Mouse (Mus musculus) myocyte (in vitro differentiated cells): Measurements from ENCODE around the gene Col4a2. TPM values are rescaled to one million over a fixed set of nuclear protein-coding genes. Genes with fewer than 3 reads are reported as not detected.

Experiments
- H3K27me3 ChIP-seq: one replicate; pipeline ENCODE4 v1.6.1; 2011; ENCODE audit not compliant: control insufficient read depth, insufficient read depth, insufficient read length
- H3K36me3 ChIP-seq: one replicate; pipeline ENCODE4 v1.6.1; 2011; ENCODE audit not compliant: control insufficient read depth, insufficient read depth
- H3K4me2 ChIP-seq: one replicate; pipeline ENCODE4 v1.6.1; 2011; ENCODE audit warnings: low read depth, control low read depth
- H3K4me3 ChIP-seq: one replicate; pipeline ENCODE4 v1.5.1; 2011; ENCODE audit warnings: mild to moderate bottlenecking, control low read depth, moderate library complexity
- H3K79me2 ChIP-seq: one replicate; pipeline ENCODE4 v1.6.1; 2011; ENCODE audit not compliant: control insufficient read depth, insufficient read depth
- H3ac ChIP-seq: one replicate; pipeline ENCODE4 v1.6.1; 2011; ENCODE audit not compliant: control insufficient read depth, insufficient read length
- CEBPB ChIP-seq: IDR thresholded peaks from 2 replicates; pipeline ENCODE4 v1.6.1; 2011; ENCODE audit warnings: mild to moderate bottlenecking, moderate library complexity; ENCODE audit not compliant: poor library complexity, insufficient read depth, severe bottlenecking
- E2F4 ChIP-seq: IDR thresholded peaks from one replicate; pipeline ENCODE4 v1.6.1; 2011; ENCODE audit warnings: mild to moderate bottlenecking, control low read depth, moderate library complexity; ENCODE audit not compliant: insufficient read depth
- MAX ChIP-seq: IDR thresholded peaks from one replicate; pipeline ENCODE4 v1.6.1; 2011; ENCODE audit warnings: low read depth, mild to moderate bottlenecking, control low read depth
- MYOD1 ChIP-seq, 3 experiments: IDR thresholded peaks; one replicate each; pipeline ENCODE4 v1.6.1; 2011; ENCODE audit warnings: control low read depth in 2 of 3, low read depth in 2 of 3, mild to moderate bottlenecking in 2 of 3, moderate library complexity in 1 of 3; ENCODE audit not compliant: insufficient read length in 2 of 3, control insufficient read depth in 1 of 3
- MYOG ChIP-seq, 3 experiments: IDR thresholded peaks; one replicate each; pipeline ENCODE4 v1.6.1; 2011; ENCODE audit warnings: control low read depth in 2 of 3, low read depth in 2 of 3, mild to moderate bottlenecking in 2 of 3; ENCODE audit not compliant: insufficient read length in 2 of 3, control insufficient read depth in 1 of 3, insufficient read depth in 1 of 3
- POLR2A ChIP-seq: IDR thresholded peaks from one replicate; pipeline ENCODE4 v1.6.1; 2011; ENCODE audit warnings: low read depth, mild to moderate bottlenecking, control low read depth, moderate library complexity; ENCODE audit not compliant: insufficient read length
- POLR2AphosphoS2 ChIP-seq: IDR thresholded peaks from one replicate; pipeline ENCODE4 v1.6.1; 2011; ENCODE audit warnings: low read depth, control low read depth; ENCODE audit not compliant: insufficient read length
- REST ChIP-seq: IDR thresholded peaks from one replicate; pipeline ENCODE4 v1.6.1; 2011; ENCODE audit warnings: mild to moderate bottlenecking, control low read depth, moderate library complexity; ENCODE audit not compliant: insufficient read depth, insufficient read length
- SRF ChIP-seq: IDR thresholded peaks from one replicate; pipeline ENCODE4 v1.6.1; 2011; ENCODE audit warnings: low read depth; ENCODE audit not compliant: control insufficient read depth, insufficient read length
- TCF12 ChIP-seq: IDR thresholded peaks from one replicate; pipeline ENCODE4 v1.6.1; 2011; ENCODE audit warnings: mild to moderate bottlenecking, control low read depth; ENCODE audit not compliant: poor library complexity, insufficient read depth, severe bottlenecking
- TCF3 ChIP-seq: IDR thresholded peaks from one replicate; pipeline ENCODE4 v1.6.1; 2011; ENCODE audit warnings: low read depth, control low read depth; ENCODE audit not compliant: insufficient read length
- USF1 ChIP-seq: IDR thresholded peaks from one replicate; pipeline ENCODE4 v1.6.1; 2011; ENCODE audit warnings: low read depth, mild to moderate bottlenecking, control low read depth, moderate library complexity
- polyA plus RNA-seq: library from polyadenylated mRNA; unstranded; fragments of >200 nt; fragmentation: generic; extraction: Trizol; gene quantifications from one replicate; pipeline ENCODE4 v1.2.1, GENCODE M21; 2012; ENCODE audit warnings: missing spikeins

Gene Col4a2
- polyA plus RNA-seq, 1 experiment, result 47.3 TPM

DNA sequence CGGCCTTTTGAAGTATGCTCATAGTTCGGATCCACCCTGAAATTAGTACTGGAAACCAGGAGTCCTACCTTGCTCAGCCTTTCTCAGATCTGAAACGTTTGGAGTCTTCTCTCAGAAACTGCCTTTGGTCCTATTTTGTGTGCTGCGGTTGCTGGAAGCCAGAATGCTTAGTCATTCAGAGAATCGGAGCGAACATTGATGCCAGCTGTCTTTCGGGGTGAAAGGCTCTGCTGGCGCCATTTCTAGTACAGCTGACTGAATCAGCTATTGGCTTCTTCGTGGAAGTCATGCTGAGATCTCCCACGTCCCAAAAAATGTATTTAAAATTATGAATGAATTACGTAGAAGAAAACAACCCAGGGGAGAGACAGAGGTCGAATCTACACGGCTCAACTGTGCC, 105.2 kb downstream of the Col4a2 start:
- no peaks in the 10 kb centered on the region for H3K27me3 ChIP-seq
- H3ac ChIP-seq, result no peak overlapping the region
- H3K36me3 ChIP-seq, result no peaks in the 10 kb centered on the region
- H3K4me2 ChIP-seq, result peak overlapping the region; percentile 52
- no peak overlapping the region for H3K4me3 ChIP-seq
- no peaks in the 10 kb centered on the region for H3K79me2 ChIP-seq
- no peak for TF ChIP-seq POLR2AphosphoS2
- no peak for TF ChIP-seq POLR2A
- TF ChIP-seq REST, result no peak
- TF ChIP-seq E2F4, result no peak
- TF ChIP-seq MYOD1 (IDR thresholded peaks at IDR 0.05; ENCODE audit: control insufficient read depth in 1 of 3, insufficient read length in 2 of 3, low read depth in 2 of 3), result peak in 2 of 3 experiments; percentile 82 to 83
- peak; percentile 67 for TF ChIP-seq TCF12
- peak in 2 of 3 experiments; percentile 49 to 72 for TF ChIP-seq MYOG (IDR thresholded peaks at IDR 0.05; ENCODE audit: control insufficient read depth in 1 of 3, insufficient read depth in 1 of 3, insufficient read length in 2 of 3, low read depth in 2 of 3)
- TF ChIP-seq USF1, result no peak
- no peak for TF ChIP-seq SRF

DNA sequence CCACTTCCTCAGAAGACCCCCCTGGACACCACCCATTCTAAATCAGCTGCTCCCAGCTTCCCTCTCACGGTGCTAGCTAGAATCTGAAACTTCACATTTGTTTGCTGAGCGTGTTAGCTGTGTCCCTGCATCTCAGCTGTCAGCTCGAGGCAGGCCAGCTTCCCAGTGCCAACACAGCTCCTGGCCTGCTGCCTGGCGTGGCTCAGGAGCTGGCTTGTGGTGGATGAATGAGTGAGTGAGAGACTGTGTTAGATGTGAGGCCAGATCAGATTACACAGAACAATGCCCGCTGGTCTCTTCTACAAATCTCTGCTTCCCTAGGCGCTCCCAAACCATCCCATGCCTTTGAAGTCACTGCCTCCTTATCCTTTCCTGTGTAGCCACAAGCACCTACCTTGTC, 106.6 kb downstream of the Col4a2 start:
- Histone ChIP-seq H3K27me3 (no peaks in the 10 kb centered on the region), H3K4me2 (peak overlapping the region; percentile 74), H3K4me3 (no peak overlapping the region), H3ac (no peak overlapping the region), H3K36me3 (no peaks in the 10 kb centered on the region), H3K79me2 (no peaks in the 10 kb centered on the region)
- no peak for TF ChIP-seq POLR2A
- TF ChIP-seq MYOG (IDR thresholded peaks at IDR 0.05; ENCODE audit: control insufficient read depth in 1 of 3, insufficient read depth in 1 of 3, insufficient read length in 2 of 3, low read depth in 2 of 3), result peak; percentile 83 to 96 (median 94)
- TF ChIP-seq TCF12, result peak; percentile 46
- TF ChIP-seq E2F4, result no peak
- TF ChIP-seq USF1, result no peak
- peak; percentile 33 for TF ChIP-seq SRF
- peak; percentile 26 to 94 (median 89) for TF ChIP-seq MYOD1 (IDR thresholded peaks at IDR 0.05; ENCODE audit: control insufficient read depth in 1 of 3, insufficient read length in 2 of 3, low read depth in 2 of 3)
- TF ChIP-seq MAX, result no peak
- TF ChIP-seq TCF3, result peak; percentile 74
- no peak for TF ChIP-seq REST
- no peak for TF ChIP-seq POLR2AphosphoS2
- no peak for TF ChIP-seq CEBPB

DNA sequence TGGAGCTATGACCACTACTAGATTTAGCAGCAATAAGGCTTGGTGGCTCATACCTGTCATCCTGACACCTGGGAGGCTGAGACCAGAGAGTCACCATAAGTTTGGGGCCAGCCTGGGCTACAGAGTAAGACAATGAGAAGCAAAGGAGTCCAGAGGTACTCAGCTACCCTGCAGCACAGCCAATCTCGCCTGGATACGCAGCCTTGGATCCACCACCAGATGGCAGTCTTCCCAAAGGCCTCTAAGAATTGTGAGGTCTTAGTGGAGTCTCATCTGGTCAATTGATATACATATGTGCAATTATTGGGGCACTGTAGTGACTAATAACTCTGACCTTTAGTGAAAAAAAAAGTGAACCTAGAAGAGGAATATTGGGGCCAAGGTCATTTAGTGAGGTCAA, 107.0 kb downstream of the Col4a2 start:
- no peaks in the 10 kb centered on the region for H3K36me3 ChIP-seq
- H3K4me2 ChIP-seq, result peak overlapping the region; percentile 74
- TF ChIP-seq SRF (no peak), POLR2AphosphoS2 (no peak), TCF12 (no peak), MYOD1 (IDR thresholded peaks at IDR 0.05; ENCODE audit: control insufficient read depth in 1 of 3, insufficient read length in 2 of 3, low read depth in 2 of 3) (no peak), E2F4 (no peak), MAX (no peak), CEBPB (no peak), MYOG (IDR thresholded peaks at IDR 0.05; ENCODE audit: control insufficient read depth in 1 of 3, insufficient read depth in 1 of 3, insufficient read length in 2 of 3, low read depth in 2 of 3) (no peak), POLR2A (no peak), TCF3 (no peak)
- H3K27me3 ChIP-seq, result no peaks in the 10 kb centered on the region
- H3K4me3 ChIP-seq, result no peak overlapping the region
- no peaks in the 10 kb centered on the region for H3K79me2 ChIP-seq
- no peak overlapping the region for H3ac ChIP-seq

DNA sequence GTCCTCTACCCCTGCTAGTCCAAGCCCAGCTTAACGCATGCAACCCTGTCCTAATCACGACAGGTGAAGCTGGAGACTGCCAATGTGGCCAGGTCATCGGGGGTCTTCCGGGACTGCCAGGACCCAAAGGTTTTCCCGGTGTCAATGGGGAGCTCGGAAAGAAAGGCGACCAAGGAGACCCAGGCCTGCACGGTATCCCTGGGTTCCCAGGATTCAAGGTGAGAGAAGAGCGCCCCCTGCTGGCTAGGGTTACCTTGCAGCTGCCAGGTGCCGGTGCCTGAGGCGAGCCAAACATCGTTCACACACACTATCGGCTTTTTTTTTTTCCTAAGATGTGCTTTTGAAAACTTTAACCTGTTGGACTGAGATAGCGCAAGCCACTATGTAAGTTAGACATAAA, 108.5 kb downstream of the Col4a2 start:
- Histone ChIP-seq H3K79me2 (no peaks in the 10 kb centered on the region), H3K36me3 (no peaks in the 10 kb centered on the region), H3K27me3 (no peaks in the 10 kb centered on the region), H3ac (no peak overlapping the region), H3K4me2 (no peak overlapping the region), H3K4me3 (no peak overlapping the region)
- no peak for TF ChIP-seq POLR2A
- no peak for TF ChIP-seq TCF12
- no peak for TF ChIP-seq USF1
- TF ChIP-seq CEBPB, result no peak
- no peak for TF ChIP-seq TCF3
- peak in 1 of 3 experiments; percentile 38 for TF ChIP-seq MYOD1 (IDR thresholded peaks at IDR 0.05; ENCODE audit: control insufficient read depth in 1 of 3, insufficient read length in 2 of 3, low read depth in 2 of 3)
- no peak for TF ChIP-seq POLR2AphosphoS2
- TF ChIP-seq MYOG (IDR thresholded peaks at IDR 0.05; ENCODE audit: control insufficient read depth in 1 of 3, insufficient read depth in 1 of 3, insufficient read length in 2 of 3, low read depth in 2 of 3), result peak in 1 of 3 experiments; percentile 6

DNA sequence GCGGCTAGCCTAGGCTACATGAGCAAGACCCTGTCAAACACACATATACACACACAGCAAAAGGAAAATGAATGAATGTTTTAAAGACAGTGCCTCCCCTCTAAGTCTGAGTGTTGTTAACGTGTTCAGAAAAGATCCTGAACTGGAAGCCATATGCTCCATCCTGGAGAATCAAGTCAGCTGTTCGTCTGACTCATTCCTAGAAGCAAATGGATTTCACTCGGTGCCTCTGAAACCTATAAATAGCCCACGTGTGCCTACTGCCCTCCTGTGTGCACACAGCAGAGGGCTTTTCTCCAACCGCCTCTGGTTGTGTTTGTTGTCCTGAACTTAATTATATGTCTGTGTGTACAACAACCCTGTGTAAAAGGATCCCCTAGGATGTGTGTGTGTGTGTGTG, 109.4 kb downstream of the Col4a2 start:
- no peak for TF ChIP-seq REST
- TF ChIP-seq SRF, result no peak
- TF ChIP-seq TCF12, result peak; percentile 31
- TF ChIP-seq TCF3, result no peak
- TF ChIP-seq MAX, result no peak
- TF ChIP-seq POLR2AphosphoS2, result no peak
- TF ChIP-seq CEBPB, result no peak
- TF ChIP-seq MYOD1 (IDR thresholded peaks at IDR 0.05; ENCODE audit: control insufficient read depth in 1 of 3, insufficient read length in 2 of 3, low read depth in 2 of 3), result peak in 2 of 3 experiments; percentile 57 to 68
- peak in 2 of 3 experiments; percentile 64 to 84 for TF ChIP-seq MYOG (IDR thresholded peaks at IDR 0.05; ENCODE audit: control insufficient read depth in 1 of 3, insufficient read depth in 1 of 3, insufficient read length in 2 of 3, low read depth in 2 of 3)
- no peak for TF ChIP-seq E2F4
- TF ChIP-seq POLR2A, result no peak
- no peak for TF ChIP-seq USF1
- H3K27me3 ChIP-seq, result no peaks in the 10 kb centered on the region
- peak overlapping the region; percentile 3 for H3K4me2 ChIP-seq
- H3K79me2 ChIP-seq, result no peaks in the 10 kb centered on the region
- H3ac ChIP-seq, result no peak overlapping the region
- no peaks in the 10 kb centered on the region for H3K36me3 ChIP-seq
- H3K4me3 ChIP-seq, result no peak overlapping the region
